Mouse (Mus musculus): ENCODE measurements around the gene Slc17a4. TPM values are rescaled to one million over a fixed set of nuclear protein-coding genes. Genes with fewer than 3 reads are reported as not detected.

Slc17a4 gene
- polyA plus RNA-seq, 1 experiment from 2014 or later = 0.13 TPM

DNA sequence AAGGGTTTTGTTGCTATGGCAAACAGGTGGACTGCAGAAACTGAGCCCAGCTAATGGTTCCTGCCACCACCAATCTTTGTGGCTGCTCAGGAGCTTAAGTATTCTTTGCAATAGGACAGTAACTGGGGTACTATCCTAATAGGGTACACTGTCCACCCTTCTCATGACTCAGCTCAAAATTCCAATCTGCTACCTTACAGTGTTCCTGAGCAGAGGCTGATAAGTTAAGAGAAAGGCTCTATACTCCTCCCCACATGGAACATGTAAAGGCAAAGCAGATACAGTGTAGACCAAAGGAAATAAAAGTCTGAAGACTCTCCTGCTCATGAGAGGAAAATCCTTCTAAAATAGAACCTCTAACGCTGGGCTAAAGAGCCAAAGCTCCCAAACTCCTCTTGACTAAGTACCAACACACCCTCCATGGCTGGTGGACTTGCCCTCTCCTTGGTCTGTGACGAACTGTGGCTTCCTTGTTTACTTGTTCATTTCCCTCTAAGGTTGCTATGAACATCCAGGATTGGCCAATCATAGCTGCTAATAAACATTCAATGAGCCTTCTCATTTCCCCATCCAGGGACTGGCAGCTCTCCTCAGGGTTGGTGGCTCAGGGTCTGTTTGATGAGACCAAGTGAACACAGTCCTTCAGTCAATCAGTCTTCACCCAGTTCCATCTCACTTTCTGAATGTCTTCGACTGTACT, 27.6 kb downstream of the Slc17a4 start:
- Histone ChIP-seq H3K4me2 (no peak overlapping the region), H3K4me3 (no peak overlapping the region)
- WGBS = 84% methylated on average over 3 of the region's 3 CpGs

GRCm38 (mm10) chr13:23885540-23885939, 29.3 kb downstream of the Slc17a4 start:
- no peak overlapping the region for H3K9ac ChIP-seq
- H3K9me3 ChIP-seq = no peaks in the 10 kb centered on the region
- no peak for ATAC-seq (ENCODE audit: low read depth)
- H3K27me3 ChIP-seq = no peaks in the 10 kb centered on the region
- no peaks in the 10 kb centered on the region for H3K4me1 ChIP-seq (replicated peaks)
- H3K4me3 ChIP-seq = no peak overlapping the region
- no peak overlapping the region for H3K4me2 ChIP-seq
- no peaks in the 10 kb centered on the region for H3K36me3 ChIP-seq
- no peak overlapping the region for H3K27ac ChIP-seq (replicated peaks)
- 51% methylated on average over 2 of the region's 2 CpGs for WGBS

More for the DNA sequence above, 27.6 kb downstream of the Slc17a4 start:
- ATAC-seq (ENCODE audit: low read depth) = no peak
- no peaks in the 10 kb centered on the region for H3K4me1 ChIP-seq (replicated peaks)
- no peaks in the 10 kb centered on the region for H3K9me3 ChIP-seq
- H3K27me3 ChIP-seq = no peaks in the 10 kb centered on the region
- no peak overlapping the region for H3K27ac ChIP-seq (replicated peaks)
- no peak overlapping the region for H3K9ac ChIP-seq
- H3K36me3 ChIP-seq = no peaks in the 10 kb centered on the region

DNA sequence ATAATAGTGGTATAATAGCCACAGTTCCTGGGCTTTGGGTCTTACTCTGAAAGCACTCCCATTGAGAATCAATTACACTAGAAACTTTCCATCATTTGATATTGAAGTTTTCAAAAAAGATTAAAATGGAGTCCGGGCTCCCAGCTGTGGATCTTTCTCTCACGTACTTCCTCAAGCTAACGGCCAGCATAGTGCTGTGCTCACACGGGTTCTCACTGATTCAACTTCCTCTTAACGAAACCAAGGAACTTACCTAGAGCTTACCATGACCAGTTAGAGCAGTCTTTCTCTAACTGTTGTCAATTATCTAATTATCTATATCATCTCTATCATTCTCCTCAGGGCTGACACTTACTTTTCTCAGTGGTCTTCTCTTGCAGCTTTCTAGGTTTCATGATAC, 35.2 kb downstream of the Slc17a4 start:
- H3K9me3 ChIP-seq = no peaks in the 10 kb centered on the region
- no peak for ATAC-seq (ENCODE audit: low read depth)
- no peak overlapping the region for H3K4me2 ChIP-seq
- H3K36me3 ChIP-seq = no peaks in the 10 kb centered on the region
- 92% methylated on average over 5 of the region's 5 CpGs for WGBS
- no peak overlapping the region for H3K27ac ChIP-seq (replicated peaks)
- no peak overlapping the region for H3K4me3 ChIP-seq
- no peaks in the 10 kb centered on the region for H3K27me3 ChIP-seq
- no peak overlapping the region for H3K9ac ChIP-seq
- no peaks in the 10 kb centered on the region for H3K4me1 ChIP-seq (replicated peaks)

DNA sequence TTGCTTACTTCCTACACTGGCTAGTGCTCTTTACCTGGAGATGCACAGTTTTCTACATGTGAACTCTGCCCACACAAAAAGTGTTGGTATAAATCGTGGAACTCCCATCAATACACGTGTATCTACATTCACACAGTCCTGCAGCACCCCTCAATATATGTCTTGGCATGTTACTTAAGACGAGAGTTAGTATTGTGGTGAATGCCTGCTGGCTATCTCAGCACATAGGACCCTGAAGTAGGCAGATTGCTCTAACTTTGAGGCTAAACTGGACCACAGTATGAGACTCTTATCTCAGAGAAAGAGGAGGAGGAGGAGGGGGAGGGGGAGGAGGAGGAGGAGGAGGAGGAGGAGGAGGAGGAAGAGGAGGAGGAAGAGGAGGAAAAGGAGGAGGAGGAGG, 35.7 kb downstream of the Slc17a4 start:
- no peak for ATAC-seq (ENCODE audit: low read depth)
- no peaks in the 10 kb centered on the region for H3K36me3 ChIP-seq
- no peak overlapping the region for H3K4me3 ChIP-seq
- H3K27me3 ChIP-seq = no peaks in the 10 kb centered on the region
- H3K4me2 ChIP-seq = no peak overlapping the region
- no peak overlapping the region for H3K9ac ChIP-seq
- 79% methylated on average over 3 of the region's 3 CpGs for WGBS
- H3K27ac ChIP-seq (replicated peaks) = no peak overlapping the region
- H3K4me1 ChIP-seq (replicated peaks) = no peaks in the 10 kb centered on the region
- no peaks in the 10 kb centered on the region for H3K9me3 ChIP-seq

DNA sequence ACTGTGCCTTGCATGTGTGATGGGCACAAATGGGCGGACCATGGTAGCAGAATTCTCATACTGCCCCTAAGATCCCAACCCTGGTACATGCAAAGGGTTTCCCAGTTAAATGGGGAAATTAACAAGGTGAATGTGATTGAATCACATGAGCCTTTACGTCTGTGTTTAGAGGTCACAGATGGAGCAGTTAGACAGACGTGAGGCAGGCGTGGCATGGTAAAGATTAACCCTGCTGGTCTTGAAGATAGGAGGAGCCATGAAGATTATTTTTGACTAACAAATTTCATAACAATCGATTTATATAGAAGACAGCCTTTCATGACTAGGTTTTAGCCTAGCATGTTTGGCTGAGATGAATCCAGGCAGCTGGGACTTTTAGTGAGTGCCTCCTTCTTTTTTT, 41.7 kb downstream of the Slc17a4 start:
- no peak for ATAC-seq (ENCODE audit: low read depth)
- Histone ChIP-seq H3K9ac (no peak overlapping the region), H3K4me3 (no peak overlapping the region), H3K27me3 (no peaks in the 10 kb centered on the region), H3K27ac (replicated peaks) (no peak overlapping the region), H3K4me1 (replicated peaks) (no peaks in the 10 kb centered on the region), H3K36me3 (no peaks in the 10 kb centered on the region), H3K4me2 (no peak overlapping the region), H3K9me3 (no peaks in the 10 kb centered on the region)
- 91% methylated on average over 5 of the region's 5 CpGs for WGBS

DNA sequence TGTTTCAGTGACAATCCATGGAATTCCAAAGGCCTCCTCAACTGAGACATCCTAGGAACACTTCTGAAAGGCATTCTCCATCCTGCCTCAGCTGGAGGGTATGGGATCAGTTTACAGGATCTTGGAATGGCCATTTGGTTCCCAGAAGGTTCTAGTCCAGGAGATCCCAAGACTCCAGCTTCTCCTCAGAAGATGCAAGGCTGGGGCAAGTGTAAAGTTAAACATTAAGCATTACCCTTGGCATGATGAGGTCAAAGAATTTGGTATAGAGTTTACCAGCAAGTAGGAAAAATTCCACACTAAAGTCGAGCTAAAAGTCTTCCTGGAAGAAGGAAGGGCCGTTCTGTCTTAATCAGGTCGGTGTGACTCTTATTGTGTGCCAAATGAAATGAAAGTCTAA, 44.8 kb downstream of the Slc17a4 start:
- H3K36me3 ChIP-seq = no peaks in the 10 kb centered on the region
- H3K4me2 ChIP-seq = no peak overlapping the region
- no peak overlapping the region for H3K27ac ChIP-seq (replicated peaks)
- WGBS = 81% methylated on average over 3 of the region's 3 CpGs
- no peaks in the 10 kb centered on the region for H3K27me3 ChIP-seq
- H3K9me3 ChIP-seq = no peaks in the 10 kb centered on the region
- H3K9ac ChIP-seq = no peak overlapping the region
- H3K4me1 ChIP-seq (replicated peaks) = no peaks in the 10 kb centered on the region
- ATAC-seq (ENCODE audit: low read depth) = no peak
- H3K4me3 ChIP-seq = no peak overlapping the region

DNA sequence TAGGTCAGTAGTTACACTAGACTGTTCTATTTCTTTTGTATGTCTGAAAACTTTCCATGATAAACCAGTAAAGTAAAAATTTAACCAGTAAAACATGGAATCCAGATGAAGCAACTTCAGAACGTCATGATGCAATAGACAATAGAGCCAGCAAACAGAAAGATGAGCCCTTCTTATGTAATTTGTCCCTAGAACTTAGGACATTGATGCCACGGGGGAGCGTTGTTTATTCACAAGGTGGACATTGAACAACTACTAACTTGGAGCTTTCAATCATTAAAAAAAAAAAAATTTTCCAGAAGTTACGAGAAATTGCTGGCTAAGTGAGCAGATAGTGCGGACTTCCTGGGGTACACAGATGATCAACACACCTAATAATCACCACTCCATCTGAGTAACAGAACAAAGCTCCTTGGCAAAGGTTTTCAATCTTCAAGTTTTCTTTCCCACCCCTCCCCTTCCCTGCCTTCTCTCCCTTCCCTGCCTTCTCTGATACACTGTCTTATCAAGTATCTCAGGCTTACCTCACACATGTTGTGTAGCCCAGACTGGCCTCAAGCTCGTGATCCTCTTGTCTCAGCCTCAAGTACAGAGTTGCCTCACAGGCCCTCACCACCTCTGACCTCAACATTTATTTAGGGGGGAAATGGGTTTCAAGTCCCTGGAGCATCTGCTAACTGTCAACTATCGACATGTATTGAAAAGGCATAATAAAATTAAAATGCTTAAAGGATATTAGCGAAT, 45.8 kb downstream of the Slc17a4 start:
- ATAC-seq (ENCODE audit: low read depth) = no peak
- no peaks in the 10 kb centered on the region for H3K36me3 ChIP-seq
- H3K4me3 ChIP-seq = no peak overlapping the region
- no peak overlapping the region for H3K27ac ChIP-seq (replicated peaks)
- H3K27me3 ChIP-seq = no peaks in the 10 kb centered on the region
- H3K9me3 ChIP-seq = no peaks in the 10 kb centered on the region
- no peaks in the 10 kb centered on the region for H3K4me1 ChIP-seq (replicated peaks)
- 92% methylated on average over 8 of the region's 8 CpGs for WGBS
- H3K9ac ChIP-seq = no peak overlapping the region
- H3K4me2 ChIP-seq = no peak overlapping the region

DNA sequence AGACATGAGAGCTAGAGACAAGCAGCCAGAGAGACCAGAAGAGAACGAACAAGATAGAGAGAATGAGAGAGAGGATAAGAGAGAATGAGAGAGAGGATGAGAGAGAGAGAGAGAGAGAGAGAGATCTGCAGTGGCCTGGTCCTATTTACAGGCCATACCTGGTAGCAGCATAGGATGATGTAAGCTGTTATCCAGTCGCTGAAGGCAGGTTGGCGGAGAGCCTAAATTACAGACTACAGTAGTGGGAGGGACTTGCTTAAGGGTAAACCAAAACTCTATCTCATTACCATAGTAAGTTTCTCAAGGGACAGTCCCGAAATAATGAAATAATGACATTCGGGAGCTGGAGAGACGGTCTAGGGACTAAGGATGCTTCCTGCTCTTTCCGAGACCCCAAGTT, 47.4 kb downstream of the Slc17a4 start, which contains the start of gene Slc17a1:
TSS of gene Slc17a1 (plus strand) at position 346 of the 400 bp plus-strand sequence.
- H3K27me3 ChIP-seq = no peaks in the 10 kb centered on the region
- H3K9me3 ChIP-seq = no peaks in the 10 kb centered on the region
- no peaks in the 10 kb centered on the region for H3K4me1 ChIP-seq (replicated peaks)
- 89% methylated on average over 7 of the region's 7 CpGs for WGBS
- H3K9ac ChIP-seq = no peak within 1 kb of the TSS
- no peak within 1 kb of the TSS for H3K27ac ChIP-seq (replicated peaks)
- no peak within 1 kb of the TSS for H3K4me3 ChIP-seq
- H3K4me2 ChIP-seq = no peak within 1 kb of the TSS
- ATAC-seq (ENCODE audit: low read depth) = no peak
- no peaks in the 10 kb centered on the region for H3K36me3 ChIP-seq

GRCm38 (mm10) chr13:23867000-23867399, 47.8 kb downstream of the Slc17a4 start:
- no peaks in the 10 kb centered on the region for H3K9me3 ChIP-seq
- no peak overlapping the region for H3K9ac ChIP-seq
- ATAC-seq (ENCODE audit: low read depth) = no peak
- H3K27me3 ChIP-seq = no peaks in the 10 kb centered on the region
- H3K36me3 ChIP-seq = no peaks in the 10 kb centered on the region
- no peak overlapping the region for H3K4me2 ChIP-seq
- no peak overlapping the region for H3K4me3 ChIP-seq
- no peaks in the 10 kb centered on the region for H3K4me1 ChIP-seq (replicated peaks)
- WGBS = 91% methylated on average over 6 of the region's 6 CpGs
- H3K27ac ChIP-seq (replicated peaks) = no peak overlapping the region

GRCm38 (mm10) chr13:23866086-23866710, 48.6 kb downstream of the Slc17a4 start:
- H3K9ac ChIP-seq = no peak overlapping the region
- no peak for ATAC-seq (ENCODE audit: low read depth)
- no peaks in the 10 kb centered on the region for H3K36me3 ChIP-seq
- H3K27me3 ChIP-seq = no peaks in the 10 kb centered on the region
- no peak overlapping the region for H3K27ac ChIP-seq (replicated peaks)
- H3K4me3 ChIP-seq = no peak overlapping the region
- H3K4me1 ChIP-seq (replicated peaks) = no peaks in the 10 kb centered on the region
- 84% methylated on average over 9 of the region's 9 CpGs for WGBS
- H3K4me2 ChIP-seq = no peak overlapping the region
- no peaks in the 10 kb centered on the region for H3K9me3 ChIP-seq

DNA sequence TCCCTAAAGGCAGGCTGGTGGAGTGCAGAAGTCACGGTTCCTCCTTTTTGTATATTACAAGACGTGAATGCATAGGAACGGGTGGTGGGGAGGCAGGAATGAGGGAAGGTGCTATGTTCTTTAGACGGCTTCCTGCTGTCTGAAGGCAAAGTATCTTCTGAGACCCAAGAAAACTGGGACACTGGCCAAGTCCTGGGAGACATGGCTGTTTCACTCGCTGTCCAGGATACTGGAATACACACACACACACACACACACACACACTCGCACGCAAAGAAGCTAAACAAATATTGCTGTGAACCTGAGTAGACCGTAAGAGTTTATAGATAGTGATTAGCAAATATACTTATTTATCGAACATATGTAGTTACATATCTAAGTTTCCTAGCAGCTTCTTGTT, 50.1 kb downstream of the Slc17a4 start:
- no peak overlapping the region for H3K4me2 ChIP-seq

DNA sequence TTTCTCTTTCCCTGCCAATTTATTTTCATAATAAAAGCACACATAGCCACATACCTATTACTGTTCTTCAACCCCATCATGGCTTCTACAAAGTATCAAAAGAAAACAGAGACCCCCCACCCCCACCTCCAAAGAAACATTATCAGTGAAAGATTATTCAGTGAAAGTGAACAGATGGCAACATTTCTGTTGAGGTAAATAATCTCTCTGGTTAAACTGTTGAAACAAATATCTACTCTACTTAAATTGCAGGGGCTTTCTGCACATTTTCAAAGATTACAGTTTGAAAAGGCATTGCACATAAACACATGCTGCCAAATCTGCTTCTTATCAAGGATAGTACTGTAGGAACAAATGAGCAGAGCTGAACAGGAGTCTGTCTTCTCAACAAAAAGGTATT, 53.0 kb downstream of the Slc17a4 start:
- no peak for ATAC-seq (ENCODE audit: low read depth)
- H3K9ac ChIP-seq = no peak overlapping the region
- no peak overlapping the region for H3K27ac ChIP-seq (replicated peaks)
- no peaks in the 10 kb centered on the region for H3K4me1 ChIP-seq (replicated peaks)
- no peaks in the 10 kb centered on the region for H3K36me3 ChIP-seq
- H3K4me2 ChIP-seq = no peak overlapping the region
- no peak overlapping the region for H3K4me3 ChIP-seq
- no peaks in the 10 kb centered on the region for H3K9me3 ChIP-seq
- H3K27me3 ChIP-seq = no peaks in the 10 kb centered on the region

More for the DNA sequence above, 50.1 kb downstream of the Slc17a4 start:
- H3K36me3 ChIP-seq = no peaks in the 10 kb centered on the region
- no peak overlapping the region for H3K27ac ChIP-seq (replicated peaks)
- H3K9ac ChIP-seq = no peak overlapping the region
- H3K27me3 ChIP-seq = no peaks in the 10 kb centered on the region
- H3K4me1 ChIP-seq (replicated peaks) = no peaks in the 10 kb centered on the region
- no peak overlapping the region for H3K4me3 ChIP-seq
- H3K9me3 ChIP-seq = no peaks in the 10 kb centered on the region
- WGBS = 90% methylated on average over 9 of the region's 9 CpGs
- ATAC-seq (ENCODE audit: low read depth) = no peak

Measured in neural tube, embryonic 13.5 days (tissue).